Mouse (Mus musculus) intestine, postnatal 0 days (tissue): ENCODE measurements at regions not wholly inside any gene's neighbourhood (a gene's known extent, or its start where the extent isn't known, plus 50 kb on each side); places are given as distances from the start of the nearest gene placed in this dataset.

ENCODE experiments used
- ATAC-seq: fragments of 200-750 bp; cut with Nextera tagmentation; 2 replicates; pipeline ENCODE4 v1.8.0; 2017; ENCODE audit warnings: mild to moderate bottlenecking, moderate TSS enrichment, moderate library complexity
- H3K27ac ChIP-seq: fragments of 300-500 bp; sonication (generic); 2 replicates; pipeline ENCODE4 v1.5.1; 2014; ENCODE audit warnings: mild to moderate bottlenecking, low read depth, low read length, moderate library complexity
- H3K27me3 ChIP-seq: fragments of 300-500 bp; sonication (generic); replicated peaks from 2 replicates; pipeline ENCODE4 v1.6.1; 2014; ENCODE audit warnings: low read length, mixed read lengths; ENCODE audit not compliant: control insufficient read depth, insufficient read depth
- H3K36me3 ChIP-seq: fragments of 300-500 bp; sonication (generic); 2 replicates; pipeline ENCODE4 v1.6.1; 2014; ENCODE audit warnings: mild to moderate bottlenecking, moderate library complexity; ENCODE audit not compliant: control insufficient read depth, insufficient read depth
- H3K4me1 ChIP-seq: fragments of 300-500 bp; sonication (generic); replicated peaks from 2 replicates; pipeline ENCODE4 v1.6.1; 2014; ENCODE audit warnings: antibody characterized with exemption, low read length, mixed read lengths; ENCODE audit not compliant: control insufficient read depth, insufficient read depth
- H3K4me2 ChIP-seq: fragments of 300-500 bp; sonication (generic); replicated peaks from 2 replicates; pipeline ENCODE4 v1.6.1; 2014; ENCODE audit warnings: low read depth, mild to moderate bottlenecking, moderate library complexity
- H3K4me3 ChIP-seq: fragments of 300-500 bp; sonication (generic); 2 replicates; pipeline ENCODE4 v1.5.1; 2014; ENCODE audit warnings: low read depth, low read length
- H3K9ac ChIP-seq: fragments of 300-500 bp; sonication (generic); 2 replicates; pipeline ENCODE4 v1.6.1; 2014; ENCODE audit warnings: mild to moderate bottlenecking, low read depth, low read length
- H3K9me3 ChIP-seq: fragments of 300-500 bp; sonication (generic); 2 replicates; pipeline ENCODE4 v1.6.1; 2016; ENCODE audit warnings: mixed run types; ENCODE audit not compliant: control insufficient read depth
- CTCF ChIP-seq: sonication (generic); IDR thresholded peaks from 2 replicates; pipeline ENCODE4 v1.5.1; 2016; ENCODE audit warnings: low read depth, mild to moderate bottlenecking, control low read depth, antibody characterized with exemption, moderate library complexity
- WGBS: fragments of 180-500 bp; shearing (Covaris S2); extraction: QIAGEN DNeasy Blood & Tissue Kit; methylation state at CpG from one replicate; pipeline ENCODE4 v1.1.7; 2014; 5-methylcytosine and 5-hydroxymethylcytosine counted together

DNA sequence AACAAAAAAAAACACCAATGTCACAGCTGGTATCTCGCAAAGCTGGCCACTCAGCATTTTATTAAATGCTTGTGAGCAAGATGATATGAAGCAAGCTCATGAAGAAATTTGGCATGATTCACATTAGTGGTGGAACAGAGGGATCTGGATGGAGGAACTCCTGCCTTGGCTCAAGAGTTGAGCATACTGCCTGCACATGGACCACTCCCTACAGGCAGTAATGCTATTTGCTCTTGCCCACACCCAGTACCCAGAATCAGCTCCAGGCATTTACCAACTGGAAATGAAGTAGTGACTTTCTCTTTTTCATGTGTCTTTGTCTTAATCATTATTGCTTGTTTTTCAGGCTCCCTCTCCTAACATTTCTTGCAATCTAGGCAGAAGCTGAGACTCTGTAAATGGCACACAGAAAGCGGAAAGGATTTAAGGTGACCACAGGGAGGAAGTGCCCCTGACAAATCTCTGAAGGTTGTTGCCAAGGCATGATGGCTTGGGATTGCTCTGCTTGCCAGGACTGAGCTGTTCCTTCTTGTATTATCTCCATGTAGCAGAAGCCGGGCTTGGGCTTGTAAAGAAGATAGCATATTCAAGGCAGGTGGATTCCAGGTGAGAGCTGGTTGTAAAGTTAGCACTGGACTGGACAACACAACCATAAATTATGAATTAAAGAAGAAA lies 1455.4 kb downstream of the Gsdmc2 start:
- WGBS: 80% methylated on average over 3 of the region's 3 CpGs
- no peak overlapping the region for H3K4me3 ChIP-seq
- no peaks in the 10 kb centered on the region for H3K27me3 ChIP-seq
- ATAC-seq: no peak
- H3K4me2 ChIP-seq: no peak overlapping the region
- no peaks in the 10 kb centered on the region for H3K4me1 ChIP-seq
- no peaks in the 10 kb centered on the region for H3K9me3 ChIP-seq
- TF ChIP-seq CTCF: no peak
- no peaks in the 10 kb centered on the region for H3K36me3 ChIP-seq
- no peak overlapping the region for H3K27ac ChIP-seq
- no peak overlapping the region for H3K9ac ChIP-seq

DNA sequence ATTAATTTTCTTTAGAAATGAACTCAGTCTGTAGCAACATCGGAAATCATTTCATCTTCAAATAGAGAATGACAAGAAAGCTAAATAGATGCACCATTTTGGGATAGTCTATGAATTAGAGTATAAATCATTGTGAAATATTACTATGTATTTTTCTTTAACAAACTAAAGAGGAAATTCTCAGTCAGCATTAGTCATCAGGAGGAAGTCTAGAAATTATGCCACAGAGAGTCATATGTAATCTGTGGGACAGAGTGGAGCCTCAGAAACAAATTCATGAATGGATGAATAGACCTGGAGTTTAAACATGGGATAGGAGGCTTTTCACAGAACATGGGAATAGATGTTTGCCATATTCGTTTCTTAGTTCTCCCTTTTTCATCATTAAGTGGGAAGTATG lies 1459.4 kb upstream of the A1bg start:
- no peaks in the 10 kb centered on the region for H3K27me3 ChIP-seq
- no peak overlapping the region for H3K4me2 ChIP-seq
- no peak overlapping the region for H3K27ac ChIP-seq
- H3K4me3 ChIP-seq: no peak overlapping the region
- no peaks in the 10 kb centered on the region for H3K9me3 ChIP-seq
- H3K36me3 ChIP-seq: no peaks in the 10 kb centered on the region
- 72% methylated on average over 2 of the region's 2 CpGs for WGBS
- no peak overlapping the region for H3K9ac ChIP-seq
- TF ChIP-seq CTCF: no peak
- no peaks in the 10 kb centered on the region for H3K4me1 ChIP-seq
- no peak for ATAC-seq

DNA sequence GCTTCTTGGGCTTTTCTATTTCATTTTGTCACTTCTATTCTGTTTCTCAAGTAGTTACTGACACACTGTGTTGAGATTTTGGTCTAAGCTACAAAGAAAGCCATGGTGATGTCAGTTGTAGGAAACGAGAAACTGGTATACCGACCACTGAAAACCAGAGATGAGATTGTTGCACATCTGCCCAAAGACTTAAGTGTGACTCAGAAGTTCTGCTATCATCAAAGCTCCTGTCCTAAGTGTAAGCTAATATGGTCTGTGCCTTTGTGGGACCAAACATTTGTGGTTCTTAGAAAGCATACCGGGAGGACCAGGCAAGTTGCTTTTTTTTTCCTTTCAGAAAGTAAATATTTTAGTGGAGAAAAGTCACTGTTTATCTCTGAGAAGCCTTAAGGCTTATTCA lies 1451.8 kb upstream of the A1bg start:
- WGBS: 64% methylated on average over 3 of the region's 3 CpGs
- no peak for TF ChIP-seq CTCF
- H3K9me3 ChIP-seq: no peaks in the 10 kb centered on the region
- H3K4me3 ChIP-seq: no peak overlapping the region
- H3K4me2 ChIP-seq: no peak overlapping the region
- H3K27ac ChIP-seq: no peak overlapping the region
- H3K27me3 ChIP-seq: no peaks in the 10 kb centered on the region
- no peaks in the 10 kb centered on the region for H3K4me1 ChIP-seq
- no peaks in the 10 kb centered on the region for H3K36me3 ChIP-seq
- no peak for ATAC-seq
- no peak overlapping the region for H3K9ac ChIP-seq

DNA sequence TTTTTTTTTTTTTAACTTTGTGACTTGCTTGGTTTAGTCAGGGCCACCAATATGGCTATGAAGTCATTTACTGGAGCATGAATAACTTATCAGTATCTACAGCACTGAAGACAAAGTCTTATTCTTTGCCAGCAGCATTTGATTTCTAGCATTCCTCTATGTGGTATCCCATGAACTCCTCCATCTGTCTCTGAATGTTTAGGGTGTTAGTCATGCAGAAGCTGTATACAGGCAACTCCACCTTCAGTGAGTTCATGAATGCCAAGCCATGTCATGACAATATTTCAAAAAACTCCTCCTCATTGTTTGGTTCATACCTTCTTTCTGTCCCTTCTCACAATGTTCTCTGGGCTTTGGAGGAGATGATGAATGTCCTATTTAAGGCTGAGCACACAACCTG lies 1438.4 kb upstream of the A1bg start:
- ATAC-seq: no peak
- Histone ChIP-seq H3K4me1 (no peaks in the 10 kb centered on the region), H3K36me3 (no peaks in the 10 kb centered on the region), H3K27ac (no peak overlapping the region), H3K27me3 (no peaks in the 10 kb centered on the region), H3K4me3 (no peak overlapping the region), H3K9me3 (no peaks in the 10 kb centered on the region), H3K9ac (no peak overlapping the region), H3K4me2 (no peak overlapping the region)
- no peak for TF ChIP-seq CTCF

DNA sequence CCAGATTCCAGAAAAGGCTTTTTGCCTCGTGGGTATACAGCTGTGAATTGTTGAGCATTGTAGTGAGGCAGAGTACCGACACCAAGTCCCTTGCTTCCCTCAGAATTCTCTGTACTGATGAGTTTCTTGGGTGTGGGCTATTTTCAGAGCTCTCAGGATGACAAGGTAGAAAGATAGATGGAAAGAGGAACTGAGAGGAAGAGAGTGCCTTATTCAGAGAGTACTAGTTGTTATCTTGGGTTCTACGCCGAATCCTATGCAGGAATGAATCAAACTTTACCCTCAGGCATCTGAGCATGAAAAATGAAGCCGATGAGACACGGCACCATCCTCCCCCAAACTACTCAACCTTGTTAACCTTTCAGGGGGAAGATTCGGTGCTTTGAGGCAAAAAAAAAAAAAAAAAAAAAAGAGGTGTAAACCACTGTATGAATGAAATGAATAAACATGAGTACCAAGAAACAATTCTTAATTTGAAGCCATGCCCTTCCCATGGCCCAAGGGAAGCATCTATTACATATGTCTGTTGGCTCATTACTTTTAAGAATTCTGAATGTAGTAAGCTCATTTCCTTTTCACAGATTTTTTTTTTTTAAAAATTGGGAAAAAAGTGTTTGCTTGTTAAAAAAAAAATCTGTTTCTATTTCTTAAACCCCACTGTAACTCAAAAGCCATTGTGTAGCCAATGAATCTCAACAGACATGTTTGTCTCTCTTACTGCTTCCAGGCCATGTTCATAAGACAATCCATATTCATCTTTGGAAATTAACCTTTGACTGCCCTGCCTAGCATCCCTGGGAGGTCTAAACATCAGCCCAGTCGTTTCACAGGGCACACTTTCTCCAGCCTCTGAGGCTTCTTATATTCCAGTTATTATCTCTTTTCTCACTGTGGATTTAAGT lies 1435.8 kb upstream of the A1bg start:
- no peak for TF ChIP-seq CTCF
- no peak overlapping the region for H3K4me3 ChIP-seq
- H3K36me3 ChIP-seq: no peaks in the 10 kb centered on the region
- H3K4me1 ChIP-seq: no peaks in the 10 kb centered on the region
- no peak overlapping the region for H3K9ac ChIP-seq
- H3K27me3 ChIP-seq: no peaks in the 10 kb centered on the region
- no peaks in the 10 kb centered on the region for H3K9me3 ChIP-seq
- H3K27ac ChIP-seq: no peak overlapping the region
- ATAC-seq: no peak
- 78% methylated on average over 8 of the region's 8 CpGs for WGBS
- H3K4me2 ChIP-seq: no peak overlapping the region

DNA sequence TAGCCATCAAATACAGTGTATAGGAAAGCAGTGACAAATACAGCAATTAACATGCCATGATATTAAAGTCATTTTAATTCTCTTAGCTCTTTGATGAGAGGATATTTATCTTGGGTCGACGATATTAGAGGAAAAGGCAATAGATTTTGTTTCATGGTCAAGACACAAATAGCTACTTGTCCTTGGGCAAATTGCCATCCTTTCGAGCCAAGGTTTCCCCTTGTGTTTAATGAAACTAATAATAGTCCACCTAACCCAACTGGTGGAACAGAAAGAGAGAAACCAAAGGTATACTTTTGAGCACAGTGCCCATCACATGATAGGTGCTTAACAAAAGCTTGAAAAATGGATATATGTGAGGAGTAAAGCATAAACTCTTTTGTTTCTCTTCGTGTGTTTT lies 1431.0 kb upstream of the A1bg start:
- Histone ChIP-seq H3K27me3 (no peaks in the 10 kb centered on the region), H3K4me3 (no peak overlapping the region), H3K4me2 (no peak overlapping the region), H3K36me3 (no peaks in the 10 kb centered on the region), H3K4me1 (no peaks in the 10 kb centered on the region), H3K9ac (no peak overlapping the region), H3K9me3 (no peaks in the 10 kb centered on the region), H3K27ac (no peak overlapping the region)
- 67% methylated on average over 4 of the region's 4 CpGs for WGBS
- no peak for ATAC-seq
- TF ChIP-seq CTCF: no peak
